Mouse (Mus musculus) C2C12 (cell line): ENCODE results near the gene Myf5. TPM values are rescaled to one million over a fixed set of nuclear protein-coding genes. Genes with fewer than 3 reads are reported as not detected.

Experiments
- H3K27me3 ChIP-seq: one replicate; pipeline ENCODE4 v1.6.1; 2011; ENCODE audit not compliant: control insufficient read depth, insufficient read depth, insufficient read length
- H3K36me3 ChIP-seq: one replicate; pipeline ENCODE4 v1.6.1; 2011; ENCODE audit not compliant: control insufficient read depth, insufficient read depth
- H3K4me3 ChIP-seq: one replicate; pipeline ENCODE4 v1.5.1; 2011; ENCODE audit warnings: mild to moderate bottlenecking, control low read depth; ENCODE audit not compliant: poor library complexity, insufficient read depth, severe bottlenecking
- H3K79me2 ChIP-seq: one replicate; pipeline ENCODE4 v1.6.1; 2011; ENCODE audit not compliant: control insufficient read depth, insufficient read depth
- H3K79me3 ChIP-seq: one replicate; pipeline ENCODE4 v1.6.1; 2011; ENCODE audit warnings: low read depth, control low read depth
- H3ac ChIP-seq: one replicate; pipeline ENCODE3; 2011; ENCODE audit warnings: low read depth; ENCODE audit not compliant: control insufficient read depth, insufficient read length
- CEBPB ChIP-seq: IDR thresholded peaks from one replicate; pipeline ENCODE4 v1.6.1; 2011; ENCODE audit warnings: low read depth, mild to moderate bottlenecking, control low read depth, moderate library complexity
- CTCF ChIP-seq: IDR thresholded peaks from one replicate; pipeline ENCODE4 v1.5.1; 2011; ENCODE audit not compliant: control insufficient read depth, insufficient read depth, insufficient read length
- FOSL1 ChIP-seq: IDR thresholded peaks from one replicate; pipeline ENCODE4 v1.8.0; 2011; ENCODE audit warnings: mild to moderate bottlenecking, low read length; ENCODE audit not compliant: poor library complexity, insufficient read depth, severe bottlenecking
- MAX ChIP-seq: IDR thresholded peaks from one replicate; pipeline ENCODE4 v1.6.1; 2011; ENCODE audit warnings: mild to moderate bottlenecking, control low read depth
- MYOD1 ChIP-seq: IDR thresholded peaks from one replicate; pipeline ENCODE4 v1.6.1; 2011; ENCODE audit warnings: low read depth; ENCODE audit not compliant: control insufficient read depth, insufficient read length
- MYOG ChIP-seq: IDR thresholded peaks from one replicate; pipeline ENCODE4 v1.6.1; 2011; ENCODE audit not compliant: control insufficient read depth, insufficient read length; ENCODE audit errors: extremely low read depth
- USF1 ChIP-seq: IDR thresholded peaks from one replicate; pipeline ENCODE4 v1.6.1; 2011; ENCODE audit warnings: low read depth, mild to moderate bottlenecking, control low read depth, moderate library complexity
- microRNA-seq: library from miRNA; unstranded; fragments of <30 nt; microRNA quantifications from one replicate; pipeline ENCODE4, GENCODE M21; 2019; ENCODE audit warnings: borderline microRNAs expressed
- polyA plus RNA-seq: library from polyadenylated mRNA; unstranded; fragments of >200 nt; fragmentation: generic; extraction: Trizol; gene quantifications from one replicate; pipeline ENCODE4 v1.2.1, GENCODE M21; 2012; ENCODE audit warnings: missing spikeins

Gene Myf5
- polyA plus RNA-seq, 1 experiment, result 10.7 TPM

DNA sequence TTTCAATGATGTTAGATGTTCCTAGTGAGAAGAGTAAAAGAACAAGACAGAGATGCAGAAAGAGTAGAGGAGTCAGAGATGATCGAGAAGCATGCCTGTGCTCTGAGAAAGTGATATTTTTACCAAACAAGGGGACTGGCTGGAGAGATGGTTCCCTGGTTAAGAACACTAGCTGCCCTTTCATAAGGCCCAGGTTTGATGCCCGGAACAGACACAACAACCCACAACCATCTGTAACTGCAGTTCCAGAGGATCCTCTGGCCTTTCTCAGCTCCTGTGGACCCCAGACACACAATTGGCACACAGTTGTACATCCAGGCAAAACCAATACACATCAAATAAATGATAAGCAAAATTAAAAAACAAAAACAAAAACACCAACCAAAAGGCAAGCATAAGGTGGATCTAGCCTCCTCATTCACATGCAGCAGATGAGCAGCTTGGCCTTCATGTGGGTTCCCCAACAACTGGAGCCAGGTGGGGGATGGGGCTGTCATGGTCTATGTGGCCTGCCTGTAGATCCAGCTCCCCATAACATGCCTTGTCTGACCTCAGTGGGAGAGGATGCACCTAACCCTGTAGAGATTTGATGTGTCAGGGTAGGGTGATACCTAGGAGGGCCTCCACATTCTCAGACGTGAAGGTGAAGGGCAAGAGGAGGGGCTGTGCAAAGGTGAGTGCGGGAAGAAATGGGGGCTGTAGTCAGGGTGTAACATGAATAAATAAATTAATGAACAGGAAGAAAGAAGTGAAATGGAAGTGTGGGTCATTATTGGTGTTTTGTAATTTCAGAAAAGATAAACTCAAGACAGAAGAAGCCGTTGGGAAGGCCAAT lies 36.2 kb downstream of the Myf5 start:
- Histone ChIP-seq H3K79me2 (no peaks in the 10 kb centered on the region), H3K4me3 (no peak overlapping the region), H3K36me3 (no peaks in the 10 kb centered on the region), H3K27me3 (no peaks in the 10 kb centered on the region), H3K79me3 (no peaks in the 10 kb centered on the region), H3ac (no peak overlapping the region)
- TF ChIP-seq USF1 (no peak), FOSL1 (no peak), CTCF (no peak), CEBPB (no peak), MYOG (no peak), MYOD1 (no peak), MAX (no peak)

DNA sequence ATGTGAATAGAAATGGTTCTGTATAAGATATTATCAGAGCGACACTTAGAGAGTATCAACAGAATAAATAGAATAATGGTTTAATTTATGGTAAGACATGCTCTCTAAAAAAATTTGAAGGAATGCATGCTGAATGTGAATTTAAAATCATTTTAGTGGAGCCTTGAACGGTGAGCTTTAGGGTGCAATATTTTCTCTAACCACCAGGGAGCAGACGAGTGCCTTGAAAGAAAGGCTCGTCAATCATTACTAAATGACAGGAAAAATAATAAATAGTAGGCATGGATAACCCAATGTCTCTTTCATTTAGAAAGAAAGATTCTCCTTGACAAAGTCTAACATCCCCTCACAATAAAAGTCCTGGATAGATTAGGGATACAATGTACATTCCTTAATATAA lies 43.2 kb downstream of the Myf5 start:
- H3K4me3 ChIP-seq, result no peak overlapping the region
- no peaks in the 10 kb centered on the region for H3K27me3 ChIP-seq
- no peaks in the 10 kb centered on the region for H3K36me3 ChIP-seq
- H3ac ChIP-seq, result no peak overlapping the region
- TF ChIP-seq MAX (no peak), FOSL1 (no peak), CEBPB (no peak), CTCF (no peak), MYOG (no peak), MYOD1 (no peak), USF1 (no peak)
- no peaks in the 10 kb centered on the region for H3K79me3 ChIP-seq
- no peaks in the 10 kb centered on the region for H3K79me2 ChIP-seq

DNA sequence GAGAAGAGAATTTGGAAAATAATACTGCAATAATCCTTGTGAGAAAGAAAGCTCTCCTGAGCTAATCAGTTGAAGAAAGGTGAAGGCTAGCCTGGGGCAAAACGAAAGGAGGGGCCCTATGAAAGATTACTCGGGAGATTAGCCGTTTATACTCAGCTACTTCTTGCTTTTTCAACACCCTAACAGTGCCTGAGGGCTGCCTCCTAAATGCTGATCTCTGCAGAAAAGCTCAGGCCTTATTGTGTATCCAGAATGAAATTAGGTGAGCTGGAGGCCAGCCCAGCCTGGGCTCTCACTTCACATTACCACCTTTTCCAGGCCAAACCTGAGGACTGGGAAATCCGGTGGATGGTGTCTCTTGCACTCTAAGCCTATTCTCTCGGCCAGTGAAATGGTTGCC lies 49.0 kb downstream of the Myf5 start:
- Histone ChIP-seq H3K27me3 (no peaks in the 10 kb centered on the region), H3K79me2 (no peaks in the 10 kb centered on the region), H3K79me3 (no peaks in the 10 kb centered on the region), H3ac (no peak overlapping the region), H3K36me3 (no peaks in the 10 kb centered on the region), H3K4me3 (no peak overlapping the region)
- TF ChIP-seq MYOG (no peak), MYOD1 (no peak), FOSL1 (no peak), USF1 (no peak), CEBPB (no peak), MAX (no peak), CTCF (no peak)

Small RNA genes lying within 50 kb of the gene (microRNA-seq; reads per million reads assigned to microRNA genes)
- gene Gm44403, result not detected

Other genes starting within 250 kb of the Myf5 start
- 0.19 TPM for gene Lin7a, start 214.4 kb downstream of the Myf5 start, polyA plus RNA-seq
- 0.14 TPM for gene Myf6, start 8.6 kb upstream of the Myf5 start, polyA plus RNA-seq
- 0.02 TPM for gene Ptprq, start 233.9 kb upstream of the Myf5 start, polyA plus RNA-seq